ENCODE assay signal across 16 mouse cellular contexts in the genomic region with DNA sequence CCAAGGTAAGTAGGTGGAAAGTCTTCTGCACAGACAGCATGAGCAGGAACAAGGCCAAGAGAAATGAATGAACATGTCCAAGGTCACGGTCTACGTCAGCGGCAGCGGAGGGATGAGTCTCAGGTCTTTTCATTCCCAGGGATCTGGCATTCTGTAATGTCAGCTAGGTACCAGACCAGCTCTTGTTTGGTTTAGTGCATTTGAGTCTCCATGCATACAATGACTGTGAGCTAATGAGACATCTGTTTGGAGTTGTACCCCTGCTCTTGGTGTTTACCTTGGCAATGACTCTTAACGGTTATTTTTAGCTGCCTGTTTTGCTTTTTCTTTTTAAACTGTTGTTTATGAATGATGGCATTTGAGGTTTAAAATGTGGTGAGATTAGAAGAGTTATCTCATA. TPM values are rescaled to one million over a fixed set of nuclear protein-coding genes. Genes with fewer than 3 reads are reported as not detected.
DNase-seq lines count a peak whose midpoint lies in the region; ATAC-seq and TF ChIP-seq lines count a peak whose summit lies in the region.
"Had no signal": no experiment of that assay in that cellular context is flagged by ENCODE, and none has a peak within 500 bp of the region (broad histone marks: within the 10 kb centered on the region; RNA-seq: fewer than 3 reads in every experiment).

No protein-coding gene starts in this region.

- H3K27ac ChIP-seq in kidney, adult 2 months (ENCODE audit: insufficient read depth, low read depth, low read length): no peak overlapping the region
- no peak overlapping the region for H3K27ac ChIP-seq in MEL (ENCODE audit: control insufficient read depth, low read depth, low read length)
- H3K27ac ChIP-seq in embryonic facial prominence, embryonic 14.5 days (replicated peaks; ENCODE audit: low read depth, low read length): no peak overlapping the region
- no peak overlapping the region for H3K27ac ChIP-seq in intestine, embryonic 16.5 days (ENCODE audit: low read length)

- DNase-seq in kidney, adult 2 months: peak; percentile 23
- no peak for DNase-seq in kidney, postnatal 4 days
- DNase-seq in MEL (ENCODE audit: low read depth, low spot score): no peak
- DNase-seq in adrenal gland, adult 18-20 months (ENCODE audit: low spot score in 2 of 2): peak; percentile 35 to 51
- peak; percentile 52 for DNase-seq in embryonic facial prominence, embryonic 14.5 days (ENCODE audit: low spot score)
- DNase-seq in urinary bladder, adult 2 months (ENCODE audit: low spot score): no peak
- no peak for DNase-seq in urinary bladder, postnatal 4 days (ENCODE audit: low spot score in 2 of 2)
- DNase-seq: cerebellum, adult 2 months; kidney, postnatal 10 days; layer of hippocampus, adult 9-11 months; liver; lung, adult 2 months; lung, postnatal 36 days; right cerebral cortex, postnatal 25 days had no signal

- no peak for TF ChIP-seq POLR2A in kidney, adult 2 months (IDR thresholded peaks at IDR 0.05; ENCODE audit: low read depth, low read length)
- no peak for TF ChIP-seq POLR2A in MEL (IDR thresholded peaks at IDR 0.05; ENCODE audit: control insufficient read depth in 1 of 2, insufficient read depth in 1 of 2, low read depth in 1 of 2, low read length in 2 of 2, poor library complexity in 1 of 2)

- H3K36me3 ChIP-seq in kidney, adult 2 months (ENCODE audit: control insufficient read depth, insufficient read depth, low read length): no peaks in the 10 kb centered on the region
- peaks cover 0 to 3% of the 10 kb centered on the region in 2 experiments; a peak in 2 of 4 replicates for H3K36me3 ChIP-seq in MEL (ENCODE audit: control insufficient read depth in 1 of 2, insufficient read depth in 2 of 2, low read length in 2 of 2)
- no peaks in the 10 kb centered on the region for H3K36me3 ChIP-seq in embryonic facial prominence, embryonic 14.5 days (ENCODE audit: control insufficient read depth, insufficient read depth, low read length)
- H3K36me3 ChIP-seq in intestine, embryonic 16.5 days (ENCODE audit: control insufficient read depth, insufficient read depth, low read length): no peaks in the 10 kb centered on the region

- no peak for TF ChIP-seq EP300 in MEL (IDR thresholded peaks at IDR 0.05; ENCODE audit: low read depth in 1 of 2, low read length in 2 of 2)

- H3K27me3 ChIP-seq in kidney, adult 2 months (replicated peaks; ENCODE audit: control insufficient read depth, insufficient read depth, low read length): no peaks in the 10 kb centered on the region
- H3K27me3 ChIP-seq in MEL (ENCODE audit: control insufficient read depth in 1 of 2, insufficient read depth in 2 of 2, low read length in 2 of 2): no peaks in the 10 kb centered on the region
- H3K27me3 ChIP-seq in embryonic facial prominence, embryonic 14.5 days (replicated peaks; ENCODE audit: control insufficient read depth, insufficient read depth, low read length): no peaks in the 10 kb centered on the region
- no peaks in the 10 kb centered on the region for H3K27me3 ChIP-seq in intestine, embryonic 16.5 days (replicated peaks; ENCODE audit: control insufficient read depth, insufficient read depth, low read length)

- WGBS in kidney, adult 2 months: 56% methylated on average over 5 of the region's 5 CpGs
- 54% methylated on average over 5 of the region's 5 CpGs for WGBS in embryonic facial prominence, embryonic 14.5 days
- 47% methylated on average over 5 of the region's 5 CpGs for WGBS in intestine, embryonic 16.5 days

- no peak overlapping the region for H3K4me2 ChIP-seq in embryonic facial prominence, embryonic 14.5 days (ENCODE audit: low read depth, low read length)
- no peak overlapping the region for H3K4me2 ChIP-seq in intestine, embryonic 16.5 days (ENCODE audit: low read depth, low read length)

- H3K9ac ChIP-seq in MEL (ENCODE audit: control insufficient read depth, low read depth, low read length, poor library complexity, severe bottlenecking): no peak overlapping the region
- no peak overlapping the region for H3K9ac ChIP-seq in embryonic facial prominence, embryonic 14.5 days (ENCODE audit: low read depth, low read length)
- no peak overlapping the region for H3K9ac ChIP-seq in intestine, embryonic 16.5 days (ENCODE audit: low read depth, low read length)

- no peaks in the 10 kb centered on the region for H3K9me3 ChIP-seq in MEL (replicated peaks; ENCODE audit: insufficient read depth, low read length)
- no peaks in the 10 kb centered on the region for H3K9me3 ChIP-seq in embryonic facial prominence, embryonic 14.5 days (ENCODE audit: control insufficient read depth, low read length)
- no peaks in the 10 kb centered on the region for H3K9me3 ChIP-seq in intestine, embryonic 16.5 days (ENCODE audit: control insufficient read depth, low read length)

- TF ChIP-seq CTCF in kidney, adult 2 months (conservative IDR thresholded peaks at IDR 0.05; ENCODE audit: insufficient read depth, insufficient read length, low read depth, low read length): no peak
- no peak for TF ChIP-seq CTCF in MEL (IDR thresholded peaks at IDR 0.05 in 2 of 3, conservative IDR thresholded peaks at IDR 0.05 in 1 of 3; ENCODE audit: control insufficient read depth in 1 of 3, insufficient read depth in 1 of 3, low read depth in 2 of 3, low read length in 3 of 3, poor library complexity in 1 of 3, severe bottlenecking in 1 of 3)

- TF ChIP-seq RAD21 in MEL (IDR thresholded peaks at IDR 0.05; ENCODE audit: low read depth, low read length): no peak

- H3K4me1 ChIP-seq in kidney, adult 2 months (ENCODE audit: control insufficient read depth, insufficient read depth, low read length): no peaks in the 10 kb centered on the region
- peaks cover 5 to 9% of the 10 kb centered on the region in 2 experiments; a peak in 3 of 4 replicates for H3K4me1 ChIP-seq in MEL (ENCODE audit: control insufficient read depth in 1 of 2, insufficient read depth in 2 of 2, low read length in 2 of 2)
- H3K4me1 ChIP-seq in embryonic facial prominence, embryonic 14.5 days (ENCODE audit: control insufficient read depth, insufficient read depth, low read length): peaks cover 17% of the 10 kb centered on the region
- no peaks in the 10 kb centered on the region for H3K4me1 ChIP-seq in intestine, embryonic 16.5 days (ENCODE audit: control insufficient read depth, insufficient read depth, low read length)

- H3K4me3 ChIP-seq in kidney, adult 2 months (ENCODE audit: insufficient read depth, low read depth, low read length): no peak overlapping the region
- H3K4me3 ChIP-seq in MEL (ENCODE audit: control insufficient read depth in 1 of 2, insufficient read depth in 1 of 2, low read depth in 2 of 2, low read length in 2 of 2): no peak overlapping the region
- H3K4me3 ChIP-seq in embryonic facial prominence, embryonic 14.5 days (ENCODE audit: low read depth, low read length): no peak overlapping the region
- no peak overlapping the region for H3K4me3 ChIP-seq in intestine, embryonic 16.5 days (ENCODE audit: low read length)

- ATAC-seq in embryonic facial prominence, embryonic 14.5 days (ENCODE audit: low read depth): peak; percentile 34
- ATAC-seq in intestine, embryonic 16.5 days: no peak
- ATAC-seq: inflammation-experienced regulatory T-cells, adult 6 months had no signal

- no peaks in the 10 kb centered on the region for H3K79me2 ChIP-seq in MEL (ENCODE audit: control insufficient read depth, insufficient read depth, low read length, poor library complexity)

TF ChIP-seq in MEL, 35 proteins besides CTCF, POLR2A, EP300 and RAD21:
- no peak for TF ChIP-seq UBTF (IDR thresholded peaks at IDR 0.05; ENCODE audit: borderline replicate concordance, insufficient read depth, low read depth, low read length)
- TF ChIP-seq ELF1 (IDR thresholded peaks at IDR 0.05; ENCODE audit: low read depth, low read length): no peak
- 0 out of 2 replicates have a peak, but pooled peaks have one; percentile 23 for TF ChIP-seq RCOR1 (IDR thresholded peaks at IDR 0.05; ENCODE audit: low read depth, low read length)

RNA-seq across cellular contexts. Expression of a gene that starts 39.5 kb away (rescaled TPM):
- 15.7 and 18.9 TPM in 2 replicates for polyA plus RNA-seq in kidney, adult 2 months (2012; rRNA removed)
- total RNA-seq in MEL (2012; rRNA removed): 15.2 and 20.8 TPM in 2 replicates
- polyA plus RNA-seq in MEL (2012; ENCODE audit: insufficient read depth in 1 of 2, insufficient read length in 2 of 2, low read depth in 1 of 2, low replicate concordance in 2 of 2, missing spikeins in 1 of 2): 10 to 100 TPM in 1 of 2 experiments, not detected in 1; 18.6 TPM
- 10 to 100 TPM; 77.4 to 92.4 TPM for total RNA-seq in adrenal gland, adult 18-20 months (2021)
- polyA plus RNA-seq in embryonic facial prominence, embryonic 14.5 days (2014; fragmentation: Nextera tagmentation; extraction: Ambion mirVana): 33.9 and 35.3 TPM in 2 replicates
- polyA plus RNA-seq in urinary bladder, adult 2 months (2012; rRNA removed): 30.7 and 38.8 TPM in 2 replicates
- 12.9 and 14.2 TPM in 2 replicates for polyA plus RNA-seq in intestine, embryonic 16.5 days (2015; fragmentation: Nextera tagmentation; extraction: Ambion mirVana)

Comparison
In these comparisons a context has a peak if more than half of its experiments do, and no peak if none do; other contexts are left out.
1. DNase-seq: peak in kidney, adult 2 months (single experiment), adrenal gland, adult 18-20 months (2 of 2) and embryonic facial prominence, embryonic 14.5 days (single experiment); none in kidney, postnatal 4 days (0 of 2), MEL (single experiment), urinary bladder, adult 2 months (single experiment) and urinary bladder, postnatal 4 days (0 of 2).